Mouse (Mus musculus): ENCODE data around the gene Ebf3. TPM values are rescaled to one million over a fixed set of nuclear protein-coding genes. Genes with fewer than 3 reads are reported as not detected.

Ebf3 gene
- polyA plus RNA-seq, 1 experiment from 2014 or later = 1.5 TPM

DNA sequence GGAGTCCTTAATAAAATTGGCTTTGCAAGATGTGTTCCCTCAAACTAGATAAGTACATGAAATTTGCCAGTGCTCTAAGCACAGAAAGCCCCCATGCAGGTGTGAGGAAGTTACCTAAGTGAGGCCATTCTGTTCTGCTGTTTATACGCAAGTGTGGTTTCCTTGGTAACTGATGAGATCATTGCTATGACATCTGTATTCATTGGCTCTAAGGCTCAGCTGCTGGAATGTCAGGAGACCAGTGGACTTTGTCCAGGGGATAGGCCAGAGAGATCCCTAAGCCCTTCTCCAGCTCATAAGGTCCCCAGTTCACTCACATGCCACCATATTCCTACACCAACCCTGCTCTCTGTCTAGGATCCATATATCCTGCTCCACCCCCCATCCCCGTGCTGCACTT is 162.4 kb downstream of the Ebf3 start:
- no peaks in the 10 kb centered on the region for H3K4me1 ChIP-seq
- no peak overlapping the region for H3K9ac ChIP-seq
- H3K27me3 ChIP-seq = 0 out of 2 replicates have a peak, but pooled peaks cover 4% of the 10 kb centered on the region
- no peak for ATAC-seq (replicated peaks; ENCODE audit: low FRiP score)
- H3K4me3 ChIP-seq (replicated peaks) = no peak overlapping the region
- WGBS = 87% methylated on average over 2 of the region's 2 CpGs
- no peak overlapping the region for H3K27ac ChIP-seq
- no peaks in the 10 kb centered on the region for H3K9me3 ChIP-seq (replicated peaks)
- H3K4me2 ChIP-seq = no peak overlapping the region
- H3K36me3 ChIP-seq = no peaks in the 10 kb centered on the region

DNA sequence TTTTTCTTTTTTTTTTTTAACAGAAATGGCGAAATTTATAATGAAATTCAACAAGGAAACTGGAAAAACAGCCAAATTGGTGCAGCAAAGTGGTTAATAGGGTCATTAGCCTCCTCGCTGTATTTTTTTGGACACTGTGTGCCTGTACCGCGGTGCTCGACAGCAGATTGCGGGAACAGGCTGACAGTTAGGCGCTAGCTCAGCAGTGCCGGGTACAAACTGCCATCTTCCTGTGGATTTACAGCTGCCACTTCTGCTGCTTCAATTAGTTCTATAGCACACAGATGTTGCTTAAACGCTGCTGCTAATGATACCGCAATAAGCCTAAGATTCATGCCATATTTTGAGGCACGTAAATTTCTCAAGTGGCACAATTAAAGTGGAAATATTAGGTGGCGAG is 167.1 kb downstream of the Ebf3 start:
- Histone ChIP-seq H3K9me3 (replicated peaks) (no peaks in the 10 kb centered on the region), H3K4me3 (replicated peaks) (no peak overlapping the region)

More for the DNA sequence above, 167.1 kb downstream of the Ebf3 start:
- 0 out of 2 replicates have a peak, but pooled peaks cover 4% of the 10 kb centered on the region for H3K27me3 ChIP-seq
- no peaks in the 10 kb centered on the region for H3K36me3 ChIP-seq
- ATAC-seq (replicated peaks; ENCODE audit: low FRiP score) = no peak
- 68% methylated on average over 12 of the region's 12 CpGs for WGBS
- H3K4me2 ChIP-seq = no peak overlapping the region
- no peak overlapping the region for H3K9ac ChIP-seq
- H3K27ac ChIP-seq = no peak overlapping the region
- H3K4me1 ChIP-seq = no peaks in the 10 kb centered on the region

Other genes with a start within 250 kb of the Ebf3 start
- gene 9430038I01Rik, start 96.3 kb upstream of the Ebf3 start, polyA plus RNA-seq (2015; fragmentation: Nextera tagmentation; extraction: Ambion mirVana) = 23.4 and 25.9 TPM in 2 replicates
- 251 and 262 TPM in 2 replicates for gene Glrx3, start 123.2 kb upstream of the Ebf3 start, polyA plus RNA-seq (2015; fragmentation: Nextera tagmentation; extraction: Ambion mirVana)

Data from kidney, embryonic 15.5 days (tissue).